Mouse (Mus musculus) hindbrain, embryonic 14.5 days (tissue): Measurements from ENCODE around the gene Map6. TPM values are rescaled to one million over a fixed set of nuclear protein-coding genes. Genes with fewer than 3 reads are reported as not detected.
"Not testable (repeated sequence)": the region's sequence is repeated elsewhere in the genome, so short reads cannot be mapped to it uniquely, and the experiment has no call there.

Source experiments
- ATAC-seq: fragments of 200-750 bp; cut with Nextera tagmentation; 2 replicates; pipeline ENCODE4 v1.8.0; 2017; ENCODE audit warnings: moderate number of reproducible peaks, mild to moderate bottlenecking, moderate TSS enrichment, moderate library complexity; ENCODE audit not compliant: low FRiP score
- DNase-seq: peaks from one replicate; pipeline ENCODE4 v3.0.0-alpha.2; 2015; ENCODE audit warnings: low spot score
- H3K27ac ChIP-seq: fragments of 300-500 bp; sonication (generic); 2 replicates; pipeline ENCODE4 v1.5.1; 2014; ENCODE audit warnings: mild to moderate bottlenecking, moderate library complexity
- H3K27me3 ChIP-seq: fragments of 300-500 bp; sonication (generic); 2 replicates; pipeline ENCODE4 v1.6.1; 2014; ENCODE audit warnings: mild to moderate bottlenecking, low read length, mixed read lengths; ENCODE audit not compliant: control insufficient read depth, insufficient read depth
- H3K36me3 ChIP-seq: fragments of 300-500 bp; sonication (generic); replicated peaks from 2 replicates; pipeline ENCODE4 v1.6.1; 2014; ENCODE audit not compliant: control insufficient read depth, insufficient read depth
- H3K4me1 ChIP-seq: fragments of 300-500 bp; sonication (generic); replicated peaks from 2 replicates; pipeline ENCODE4 v1.6.1; 2014; ENCODE audit warnings: antibody characterized with exemption, low read length, mixed read lengths; ENCODE audit not compliant: control insufficient read depth, insufficient read depth
- H3K4me2 ChIP-seq: fragments of 300-500 bp; sonication (generic); replicated peaks from 2 replicates; pipeline ENCODE4 v1.6.1; 2014; ENCODE audit warnings: mild to moderate bottlenecking, moderate library complexity
- H3K4me3 ChIP-seq: fragments of 300-500 bp; sonication (generic); replicated peaks from 2 replicates; pipeline ENCODE4 v1.5.1; 2014; ENCODE audit warnings: mild to moderate bottlenecking, low read length
- H3K9ac ChIP-seq: fragments of 300-500 bp; sonication (generic); 2 replicates; pipeline ENCODE4 v1.6.1; 2014
- H3K9me3 ChIP-seq: fragments of 300-500 bp; sonication (generic); 2 replicates; pipeline ENCODE4 v1.6.1; 2016; ENCODE audit warnings: low read length; ENCODE audit not compliant: control insufficient read depth
- WGBS: fragments of 180-500 bp; shearing (Covaris S2); extraction: QIAGEN DNeasy Blood & Tissue Kit; methylation state at CpG from one replicate; pipeline ENCODE4 v1.1.7; 2014; 5-methylcytosine and 5-hydroxymethylcytosine counted together
- polyA plus RNA-seq: library from polyadenylated mRNA; unstranded; fragments of >200 nt; fragmentation: Nextera tagmentation; extraction: Ambion mirVana; gene quantifications from 2 replicates; pipeline ENCODE4 v1.2.1, GENCODE M21; 2014

Gene Map6
- polyA plus RNA-seq, 1 experiment from 2014 or later = 122 TPM

- WGBS = 2% methylated on average over 5 of the region's 5 CpGs
- H3K27ac ChIP-seq = no peak overlapping the region
- ATAC-seq (0 out of 2 replicates have a peak, but pooled peaks have one; percentile 35), DNase-seq (peak; percentile 89)
- no peak overlapping the region for H3K4me3 ChIP-seq
- H3K4me1 ChIP-seq = peaks cover 20% of the 10 kb centered on the region
- no peaks in the 10 kb centered on the region for H3K27me3 ChIP-seq
- H3K4me2 ChIP-seq = peak overlapping the region; percentile 39
- H3K36me3 ChIP-seq = no peaks in the 10 kb centered on the region
- 0 out of 2 replicates have a peak overlapping the region, but pooled peaks have one; percentile 22 for H3K9ac ChIP-seq
- H3K9me3 ChIP-seq = no peaks in the 10 kb centered on the region
These were observed 97.8 kb downstream of the Map6 start for GRCm38 (mm10) chr7:99365069-99365468.

GRCm38 (mm10) chr7:99366716-99367115 lies 99.5 kb downstream of the Map6 start:
- no peaks in the 10 kb centered on the region for H3K9me3 ChIP-seq
- H3K27me3 ChIP-seq = no peaks in the 10 kb centered on the region
- WGBS = 76% methylated on average over 6 of the region's 6 CpGs
- no peak overlapping the region for H3K4me2 ChIP-seq
- no peak overlapping the region for H3K9ac ChIP-seq
- ATAC-seq = no peak
- no peaks in the 10 kb centered on the region for H3K36me3 ChIP-seq
- no peak for DNase-seq
- no peak overlapping the region for H3K4me3 ChIP-seq
- peaks cover 9% of the 10 kb centered on the region; the same call in 1 of the 2 replicates for H3K4me1 ChIP-seq
- H3K27ac ChIP-seq = no peak overlapping the region

- not testable (repeated sequence) for DNase-seq, H3K4me3 ChIP-seq
- WGBS = 62% methylated on average over 3 of the region's 3 CpGs
These were observed 107.1 kb downstream of the Map6 start for GRCm38 (mm10) chr7:99374325-99374724.

GRCm38 (mm10) chr7:99375455-99375854 lies 108.2 kb downstream of the Map6 start:
- 8% methylated on average over 4 of the region's 4 CpGs for WGBS
- no peaks in the 10 kb centered on the region for H3K36me3 ChIP-seq
- H3K4me2 ChIP-seq = no peak overlapping the region
- H3K4me1 ChIP-seq = peaks cover 9% of the 10 kb centered on the region
- ATAC-seq (no peak), DNase-seq (peak; percentile 88)
- no peaks in the 10 kb centered on the region for H3K9me3 ChIP-seq
- H3K27me3 ChIP-seq = no peaks in the 10 kb centered on the region
- no peak overlapping the region for H3K27ac ChIP-seq
- no peak overlapping the region for H3K9ac ChIP-seq
- no peak overlapping the region for H3K4me3 ChIP-seq

More at GRCm38 (mm10) chr7:99374325-99374724, 107.1 kb downstream of the Map6 start:
- H3K36me3 ChIP-seq, H3K27me3 ChIP-seq, H3K9ac ChIP-seq, H3K27ac ChIP-seq, ATAC-seq, H3K9me3 ChIP-seq, H3K4me1 ChIP-seq, H3K4me2 ChIP-seq: not testable (repeated sequence)

GRCm38 (mm10) chr7:99378870-99379269 lies 111.6 kb downstream of the Map6 start:
- ATAC-seq (no peak), DNase-seq (no peak)
- Histone ChIP-seq H3K4me3 (no peak overlapping the region), H3K27ac (no peak overlapping the region), H3K27me3 (no peaks in the 10 kb centered on the region), H3K36me3 (no peaks in the 10 kb centered on the region), H3K9ac (no peak overlapping the region), H3K4me1 (peaks cover 22% of the 10 kb centered on the region), H3K4me2 (no peak overlapping the region), H3K9me3 (no peaks in the 10 kb centered on the region)
- WGBS = 34% methylated on average over 8 of the region's 8 CpGs

GRCm38 (mm10) chr7:99380491-99381213 lies 113.4 kb downstream of the Map6 start:
- peak overlapping the region; percentile 72 for H3K9ac ChIP-seq
- DNase-seq (peak; percentile 80), ATAC-seq (peak; percentile 64)
- H3K27me3 ChIP-seq = no peaks in the 10 kb centered on the region
- H3K4me3 ChIP-seq = peak overlapping the region; percentile 76
- no peaks in the 10 kb centered on the region for H3K36me3 ChIP-seq
- H3K4me2 ChIP-seq = peak overlapping the region; percentile 94
- peak overlapping the region; percentile 95 for H3K27ac ChIP-seq
- WGBS = under 1% methylated on average over 24 of the region's 24 CpGs
- H3K9me3 ChIP-seq = no peaks in the 10 kb centered on the region
- peaks cover 39% of the 10 kb centered on the region for H3K4me1 ChIP-seq

- WGBS = under 1% methylated on average over 67 of the region's 73 CpGs
- peak within 1 kb of the TSS; percentile 76 for H3K4me3 ChIP-seq
- peaks cover 47% of the 10 kb centered on the region for H3K4me1 ChIP-seq
These were observed 114.2 kb downstream of the Map6 start, which contains the start of gene Gdpd5 for GRCm38 (mm10) chr7:99381214-99382087. Gene Gdpd5, plus strand, starts transcription at chr7:99381414.

GRCm38 (mm10) chr7:99382088-99383000 lies 115.1 kb downstream of the Map6 start:
- no peak for ATAC-seq
- no peaks in the 10 kb centered on the region for H3K27me3 ChIP-seq
- peak overlapping the region; percentile 94 for H3K4me2 ChIP-seq
- H3K36me3 ChIP-seq = peaks cover 4% of the 10 kb centered on the region
- H3K4me1 ChIP-seq = peaks cover 47% of the 10 kb centered on the region
- WGBS = 7% methylated on average over 30 of the region's 30 CpGs
- DNase-seq = no peak
- peak overlapping the region; percentile 95 for H3K27ac ChIP-seq
- H3K9me3 ChIP-seq = no peaks in the 10 kb centered on the region
- peak overlapping the region; percentile 86 for H3K9ac ChIP-seq
- peak overlapping the region; percentile 76 for H3K4me3 ChIP-seq

More at GRCm38 (mm10) chr7:99381214-99382087, 114.2 kb downstream of the Map6 start, which contains the start of gene Gdpd5:
- Histone ChIP-seq H3K27ac (peak within 1 kb of the TSS; percentile 95), H3K36me3 (no peaks in the 10 kb centered on the region; the same call in 1 of the 2 replicates), H3K4me2 (peak within 1 kb of the TSS; percentile 94), H3K9ac (peak within 1 kb of the TSS; percentile 86), H3K27me3 (no peaks in the 10 kb centered on the region), H3K9me3 (no peaks in the 10 kb centered on the region)
- ATAC-seq (peak; percentile 94), DNase-seq (peak; percentile 99)
